Mouse (Mus musculus) lung, embryonic 16.5 days (tissue): ENCODE data around the gene Fam217a. TPM values are rescaled to one million over a fixed set of nuclear protein-coding genes. Genes with fewer than 3 reads are reported as not detected.
"Not testable (repeated sequence)": the region's sequence is repeated elsewhere in the genome, so short reads cannot be mapped to it uniquely, and the experiment has no call there.

ENCODE experiments used
- ATAC-seq: fragments of 200-750 bp; cut with Nextera tagmentation; 2 replicates; pipeline ENCODE4 v1.8.0; 2017; ENCODE audit warnings: low read depth, mild to moderate bottlenecking, moderate library complexity
- H3K27ac ChIP-seq: fragments of 300-500 bp; sonication (generic); 2 replicates; pipeline ENCODE4 v1.5.1; 2014; ENCODE audit warnings: mild to moderate bottlenecking, control low read depth, low read length
- H3K27me3 ChIP-seq: fragments of 300-500 bp; sonication (generic); 2 replicates; pipeline ENCODE4 v1.6.1; 2014; ENCODE audit warnings: low read depth, low read length, mixed read lengths; ENCODE audit not compliant: control insufficient read depth, insufficient read depth
- H3K36me3 ChIP-seq: fragments of 300-500 bp; sonication (generic); 2 replicates; pipeline ENCODE4 v1.6.1; 2014; ENCODE audit warnings: low read length; ENCODE audit not compliant: control insufficient read depth, insufficient read depth
- H3K4me1 ChIP-seq: fragments of 300-500 bp; sonication (generic); replicated peaks from 2 replicates; pipeline ENCODE4 v1.6.1; 2014; ENCODE audit warnings: low read length, mixed read lengths; ENCODE audit not compliant: control insufficient read depth, insufficient read depth
- H3K4me2 ChIP-seq: fragments of 300-500 bp; sonication (generic); 2 replicates; pipeline ENCODE4 v1.6.1; 2014; ENCODE audit warnings: low read depth, low read length, control low read depth
- H3K4me3 ChIP-seq: fragments of 300-500 bp; sonication (generic); 2 replicates; pipeline ENCODE4 v1.5.1; 2014; ENCODE audit warnings: mild to moderate bottlenecking, low read length, control low read depth
- H3K9ac ChIP-seq: fragments of 300-500 bp; sonication (generic); 2 replicates; pipeline ENCODE4 v1.6.1; 2014; ENCODE audit warnings: low read length, control low read depth
- H3K9me3 ChIP-seq: fragments of 300-500 bp; sonication (generic); 2 replicates; pipeline ENCODE4 v1.6.1; 2016; ENCODE audit warnings: low read length; ENCODE audit not compliant: control insufficient read depth
- WGBS: fragments of 180-500 bp; shearing (Covaris S2); extraction: QIAGEN DNeasy Blood & Tissue Kit; methylation state at CpG from one replicate; pipeline ENCODE4 v1.1.7; 2014; 5-methylcytosine and 5-hydroxymethylcytosine counted together
- polyA plus RNA-seq: library from polyadenylated mRNA; unstranded; fragments of >200 nt; fragmentation: Nextera tagmentation; extraction: Ambion mirVana; gene quantifications from 2 replicates; pipeline ENCODE4 v1.2.1, GENCODE M21; 2015

The Fam217a gene
- polyA plus RNA-seq, 1 experiment from 2014 or later = 1.7 TPM

DNA sequence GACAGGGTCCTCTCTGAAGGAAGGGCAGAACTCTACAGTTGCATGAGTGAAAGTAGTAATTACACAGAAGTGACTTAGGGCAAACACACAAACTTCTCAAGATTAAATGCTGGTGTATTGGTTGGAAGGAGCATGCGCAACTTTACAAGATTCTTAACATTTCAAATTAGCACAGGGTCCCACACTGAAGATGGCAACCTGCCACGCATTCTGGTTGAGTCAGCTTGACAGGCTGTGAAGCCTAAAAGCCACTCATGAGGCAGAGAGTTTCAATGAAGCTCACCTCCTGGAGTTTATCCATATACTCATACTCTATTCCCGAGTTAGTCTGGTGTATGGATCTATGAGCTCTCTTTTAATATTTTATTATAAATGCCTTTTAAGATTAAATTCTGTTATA lies 34.0 kb upstream of the Fam217a start:
- not testable (repeated sequence) for H3K9me3 ChIP-seq, ATAC-seq, H3K9ac ChIP-seq, H3K4me1 ChIP-seq, H3K4me3 ChIP-seq, H3K4me2 ChIP-seq, H3K27me3 ChIP-seq, H3K36me3 ChIP-seq, H3K27ac ChIP-seq
- 86% methylated on average over 3 of the region's 3 CpGs for WGBS

DNA sequence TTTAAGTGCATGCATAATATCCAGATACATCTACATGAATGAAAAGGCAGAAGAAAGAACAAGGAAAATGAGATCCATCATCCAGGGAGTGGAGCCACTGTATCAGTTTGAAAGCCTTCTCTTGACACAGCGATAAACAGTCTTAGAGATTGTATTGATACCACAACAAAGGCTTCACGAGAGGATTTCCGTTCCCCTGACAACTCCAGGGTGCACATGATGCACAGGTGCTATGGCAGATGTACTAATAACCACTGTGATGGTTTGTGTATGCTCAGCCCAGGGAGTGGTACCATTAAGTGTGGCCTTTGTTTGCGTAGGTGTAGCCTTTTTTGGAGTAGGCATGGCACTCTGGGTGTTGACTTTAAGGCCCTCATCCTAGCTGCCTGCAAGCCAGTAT lies 32.8 kb upstream of the Fam217a start:
- 64% methylated on average over 4 of the region's 4 CpGs for WGBS
- no peak overlapping the region for H3K9ac ChIP-seq
- no peaks in the 10 kb centered on the region for H3K36me3 ChIP-seq
- no peak overlapping the region for H3K27ac ChIP-seq
- no peak overlapping the region for H3K4me3 ChIP-seq
- H3K4me1 ChIP-seq = no peaks in the 10 kb centered on the region
- H3K9me3 ChIP-seq = no peaks in the 10 kb centered on the region
- no peak overlapping the region for H3K4me2 ChIP-seq
- ATAC-seq = no peak
- H3K27me3 ChIP-seq = no peaks in the 10 kb centered on the region

DNA sequence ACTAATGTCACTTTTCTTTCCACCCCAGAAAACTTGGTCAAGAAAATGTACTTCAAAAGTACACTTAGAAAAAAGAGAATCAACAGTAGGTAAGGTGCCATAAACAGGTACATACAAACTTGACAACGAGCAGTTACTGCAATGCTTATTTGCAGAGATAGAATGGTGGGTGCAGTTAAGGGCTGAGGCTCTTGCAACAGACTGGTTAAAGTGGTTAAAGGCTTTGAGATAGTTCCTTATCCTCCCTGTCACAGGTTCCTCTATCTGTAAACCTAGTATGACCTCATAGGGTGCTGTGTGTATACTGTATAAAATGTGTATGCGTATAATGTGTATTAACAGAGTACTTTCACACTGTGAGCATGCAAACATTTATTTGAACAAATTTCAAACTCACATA lies 27.3 kb upstream of the Fam217a start:
- not testable (repeated sequence) for H3K36me3 ChIP-seq, ATAC-seq, H3K4me3 ChIP-seq, H3K9ac ChIP-seq, H3K27me3 ChIP-seq, H3K4me1 ChIP-seq, H3K9me3 ChIP-seq, H3K4me2 ChIP-seq, H3K27ac ChIP-seq
- 82% methylated on average over 2 of the region's 2 CpGs for WGBS

DNA sequence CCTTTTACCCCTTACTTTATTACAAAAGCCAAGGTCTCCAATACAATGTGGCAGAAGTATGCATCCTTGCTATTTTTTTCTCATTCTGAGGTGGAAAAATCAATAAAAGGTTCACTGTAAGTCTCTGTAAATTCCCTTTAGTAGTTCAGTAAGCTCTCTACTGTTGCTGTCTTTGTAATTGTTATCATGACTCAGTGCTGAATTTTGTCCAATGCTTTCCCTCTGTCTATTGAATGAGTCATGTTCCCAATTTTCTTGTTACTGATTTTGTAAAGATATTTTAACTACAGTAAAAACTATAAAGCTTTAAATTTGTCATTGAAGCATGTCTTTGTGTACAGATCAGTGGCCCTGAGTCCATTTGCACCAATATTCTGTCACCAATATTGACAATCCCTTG lies 18.3 kb upstream of the Fam217a start:
- H3K36me3 ChIP-seq = no peaks in the 10 kb centered on the region
- H3K27me3 ChIP-seq = no peaks in the 10 kb centered on the region
- no peak overlapping the region for H3K4me3 ChIP-seq
- no peak overlapping the region for H3K9ac ChIP-seq
- no peaks in the 10 kb centered on the region for H3K4me1 ChIP-seq
- ATAC-seq = no peak
- no peaks in the 10 kb centered on the region for H3K9me3 ChIP-seq
- no peak overlapping the region for H3K4me2 ChIP-seq
- H3K27ac ChIP-seq = no peak overlapping the region

DNA sequence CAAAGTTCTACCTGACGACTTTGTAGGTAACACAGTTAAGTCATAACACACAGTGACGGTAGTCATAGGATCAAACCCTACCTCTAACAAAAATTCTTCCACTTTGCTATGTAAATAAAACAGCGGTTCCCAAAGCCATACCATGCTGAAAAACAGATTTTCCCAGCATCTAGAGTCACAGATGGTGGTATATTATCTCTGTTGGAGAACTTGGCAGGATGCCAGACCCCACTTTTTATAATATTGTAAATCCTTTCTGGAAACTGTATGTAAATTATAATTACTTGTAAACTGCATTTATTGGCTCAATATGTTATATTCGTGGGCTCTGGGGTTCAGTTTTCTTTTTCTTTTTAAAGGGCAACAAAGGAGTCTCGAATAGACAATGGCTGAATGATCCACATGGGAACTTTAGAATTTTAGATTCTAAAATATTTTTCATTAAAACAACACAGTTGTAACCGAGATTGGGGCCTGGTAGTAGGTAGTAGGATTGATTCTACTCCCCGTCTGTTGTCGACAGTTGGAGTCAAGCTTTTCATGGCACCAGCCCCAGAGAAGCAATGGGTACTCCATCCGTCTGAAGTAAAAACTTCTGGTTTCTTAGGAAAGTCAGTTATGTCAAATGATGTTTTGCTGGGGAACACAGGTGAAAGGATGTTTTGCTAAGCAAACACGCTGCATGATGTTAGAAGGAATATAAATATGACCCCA lies 11.0 kb upstream of the Fam217a start:
- 69% methylated on average over 10 of the region's 10 CpGs for WGBS
- H3K27ac ChIP-seq = no peak overlapping the region
- H3K4me2 ChIP-seq = no peak overlapping the region
- no peak for ATAC-seq
- no peak overlapping the region for H3K9ac ChIP-seq
- H3K27me3 ChIP-seq = no peaks in the 10 kb centered on the region
- no peaks in the 10 kb centered on the region for H3K9me3 ChIP-seq
- H3K4me3 ChIP-seq = no peak overlapping the region
- no peaks in the 10 kb centered on the region for H3K36me3 ChIP-seq
- no peaks in the 10 kb centered on the region for H3K4me1 ChIP-seq

DNA sequence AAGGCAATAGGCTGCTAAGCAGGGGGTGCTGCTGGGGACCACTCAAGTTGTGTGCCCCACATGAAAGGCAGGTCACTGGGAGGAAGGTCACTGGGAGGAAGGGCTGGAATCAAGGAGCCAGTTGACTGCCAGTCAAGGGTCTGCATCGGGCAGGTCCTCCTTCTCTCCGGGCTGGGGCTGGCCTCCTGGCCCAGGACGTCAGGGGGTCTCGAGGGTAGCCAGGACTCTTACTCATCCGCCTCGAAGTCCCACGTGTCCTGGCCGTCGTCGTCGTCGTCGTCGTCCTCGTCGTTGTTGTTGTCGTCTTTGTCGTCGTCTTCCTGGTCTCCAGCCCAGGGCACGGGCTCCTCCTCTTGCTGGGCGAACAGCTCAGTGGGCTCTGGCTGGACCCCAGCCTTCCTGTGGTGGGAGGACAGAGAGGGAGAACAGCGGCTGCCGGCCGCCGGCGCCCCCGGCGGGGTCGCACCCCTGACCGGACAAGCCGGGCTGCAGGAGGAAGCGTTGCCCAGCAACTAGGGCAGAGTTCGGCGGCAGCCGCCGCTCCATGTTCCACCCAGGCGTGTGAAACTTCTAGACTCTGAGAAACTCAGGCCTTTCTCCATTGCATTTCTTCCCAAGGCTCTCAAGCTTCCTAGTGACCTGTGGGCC lies 7.5 kb downstream of the Fam217a start:
- H3K4me3 ChIP-seq = peak overlapping the region; percentile 45
- H3K4me1 ChIP-seq = no peaks in the 10 kb centered on the region; the same call in 1 of the 2 replicates
- no peak overlapping the region for H3K27ac ChIP-seq
- H3K36me3 ChIP-seq = no peaks in the 10 kb centered on the region
- ATAC-seq = peak; percentile 71
- H3K27me3 ChIP-seq = no peaks in the 10 kb centered on the region
- H3K9me3 ChIP-seq = no peaks in the 10 kb centered on the region
- H3K4me2 ChIP-seq = peak overlapping the region; percentile 73
- peak overlapping the region; percentile 61 for H3K9ac ChIP-seq
- 22% methylated on average over 36 of the region's 37 CpGs for WGBS

DNA sequence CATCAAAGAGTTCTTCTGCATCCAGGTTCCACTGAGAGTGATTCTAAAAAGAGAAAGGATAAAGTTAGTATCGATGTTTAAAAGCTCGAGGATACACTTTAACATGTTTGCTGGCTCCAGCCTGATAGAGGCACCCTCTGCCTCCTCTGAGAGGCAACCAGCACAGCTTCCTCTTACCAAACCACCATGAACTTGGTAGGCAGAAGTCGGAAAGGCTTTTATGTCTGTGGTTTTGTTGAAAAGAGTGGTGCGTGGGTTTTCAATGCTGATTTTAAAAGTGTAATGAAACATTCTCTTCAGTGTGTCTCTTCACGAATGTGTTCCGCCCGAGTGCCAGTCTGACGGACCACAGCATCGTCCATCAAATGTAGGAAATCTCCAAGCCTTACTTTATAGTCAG lies 9.5 kb downstream of the Fam217a start:
- 82% methylated on average over 9 of the region's 9 CpGs for whole genome bisulfite sequencing
- no peak overlapping the region for H3K9ac ChIP-seq
- H3K9me3 ChIP-seq = no peaks in the 10 kb centered on the region
- H3K27me3 ChIP-seq = no peaks in the 10 kb centered on the region
- no peak overlapping the region for H3K4me2 ChIP-seq
- no peaks in the 10 kb centered on the region for H3K36me3 ChIP-seq
- no peaks in the 10 kb centered on the region; the same call in 1 of the 2 replicates for H3K4me1 ChIP-seq
- no peak overlapping the region for H3K4me3 ChIP-seq
- H3K27ac ChIP-seq = no peak overlapping the region
- ATAC-seq = no peak

DNA sequence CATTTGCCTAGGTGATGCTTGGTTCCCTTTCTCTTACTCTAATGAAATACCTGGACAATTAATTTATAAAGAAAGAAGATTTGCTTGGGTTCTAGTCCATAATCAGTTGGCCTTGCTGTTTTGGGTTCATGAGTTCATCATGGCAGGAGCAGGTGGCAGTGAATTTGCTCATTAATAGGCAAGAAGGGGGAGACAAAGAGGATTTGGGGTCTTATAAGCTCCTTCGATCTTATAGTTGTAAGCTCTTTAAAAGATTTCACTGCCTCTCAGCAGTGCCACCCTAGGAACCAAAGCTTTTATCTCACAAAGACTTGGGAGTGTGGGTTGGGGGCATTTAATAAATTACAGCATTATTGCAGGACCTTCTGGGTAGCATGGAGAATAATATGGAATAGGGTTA lies 31.2 kb downstream of the Fam217a start:
- H3K4me1 ChIP-seq = no peaks in the 10 kb centered on the region
- ATAC-seq = no peak
- no peak overlapping the region for H3K27ac ChIP-seq
- no peak overlapping the region for H3K4me3 ChIP-seq
- peaks cover 54% of the 10 kb centered on the region for H3K36me3 ChIP-seq
- H3K9me3 ChIP-seq = no peaks in the 10 kb centered on the region
- no peak overlapping the region for H3K4me2 ChIP-seq
- no peaks in the 10 kb centered on the region for H3K27me3 ChIP-seq
- 89% methylated on average over 1 of the region's 1 CpGs for WGBS
- H3K9ac ChIP-seq = no peak overlapping the region

DNA sequence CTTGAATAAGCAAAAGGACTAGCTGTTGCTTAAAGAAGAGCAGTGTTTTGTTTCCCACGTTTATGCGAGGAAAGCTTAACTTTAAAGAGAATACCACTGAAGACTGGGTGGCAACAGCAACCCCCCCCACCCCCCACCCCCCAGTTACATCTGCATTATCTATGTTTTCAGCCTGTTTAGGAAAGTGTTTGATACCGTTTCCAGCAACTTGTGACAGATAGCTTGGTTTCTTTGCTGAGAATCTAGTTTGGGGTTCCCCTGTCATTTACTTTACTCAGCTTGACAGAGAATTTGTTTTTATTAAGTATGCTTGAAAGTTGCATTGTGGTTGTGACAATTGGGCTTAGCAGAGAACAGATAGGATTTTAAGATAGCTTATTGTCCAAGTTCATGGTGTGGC lies 47.6 kb downstream of the Fam217a start:
- H3K9ac ChIP-seq = peak overlapping the region; percentile 98
- peaks cover 6% of the 10 kb centered on the region for H3K4me1 ChIP-seq
- H3K4me2 ChIP-seq = peak overlapping the region; percentile 65
- no peak overlapping the region; the same call in 1 of the 2 replicates for H3K27ac ChIP-seq
- no peaks in the 10 kb centered on the region for H3K9me3 ChIP-seq
- no peaks in the 10 kb centered on the region for H3K27me3 ChIP-seq
- WGBS = 5% methylated on average over 3 of the region's 3 CpGs
- ATAC-seq = no peak
- H3K4me3 ChIP-seq = peak overlapping the region; percentile 99
- no peaks in the 10 kb centered on the region for H3K36me3 ChIP-seq
